Mouse (Mus musculus) hindbrain, postnatal 0 days (tissue): ENCODE measurements around the gene Slc16a2. TPM values are rescaled to one million over a fixed set of nuclear protein-coding genes. Genes with fewer than 3 reads are reported as not detected.

Experiments used
- ATAC-seq: fragments of 200-750 bp; cut with Nextera tagmentation; 2 replicates; pipeline ENCODE4 v1.8.0; 2017; ENCODE audit warnings: mild to moderate bottlenecking, moderate TSS enrichment, moderate library complexity
- DNase-seq: peaks from one replicate; pipeline ENCODE4 v3.0.0-alpha.2; 2015; ENCODE audit warnings: low spot score
- H3K27ac ChIP-seq: fragments of 300-500 bp; sonication (generic); 2 replicates; pipeline ENCODE4 v1.5.1; 2014; ENCODE audit warnings: mild to moderate bottlenecking
- H3K27me3 ChIP-seq: fragments of 300-500 bp; sonication (generic); 2 replicates; pipeline ENCODE4 v1.6.1; 2014; ENCODE audit warnings: low read length, mixed read lengths; ENCODE audit not compliant: insufficient read depth
- H3K36me3 ChIP-seq: fragments of 300-500 bp; sonication (generic); 2 replicates; pipeline ENCODE4 v1.6.1; 2014; ENCODE audit warnings: low read length, mixed read lengths; ENCODE audit not compliant: insufficient read depth
- H3K4me1 ChIP-seq: fragments of 300-500 bp; sonication (generic); 2 replicates; pipeline ENCODE4 v1.6.1; 2014; ENCODE audit warnings: antibody characterized with exemption, low read length, mixed read lengths; ENCODE audit not compliant: insufficient read depth
- H3K4me2 ChIP-seq: fragments of 300-500 bp; sonication (generic); 2 replicates; pipeline ENCODE4 v1.6.1; 2014; ENCODE audit warnings: low read depth, mild to moderate bottlenecking, low read length, moderate library complexity, mixed read lengths
- H3K4me3 ChIP-seq: fragments of 300-500 bp; sonication (generic); 2 replicates; pipeline ENCODE4 v1.5.1; 2014; ENCODE audit warnings: low read length
- H3K9ac ChIP-seq: fragments of 300-500 bp; sonication (generic); replicated peaks from 2 replicates; pipeline ENCODE4 v1.6.1; 2014; ENCODE audit warnings: mild to moderate bottlenecking, low read length, moderate library complexity, mixed read lengths
- H3K9me3 ChIP-seq: fragments of 300-500 bp; sonication (generic); 2 replicates; pipeline ENCODE4 v1.6.1; 2016; ENCODE audit warnings: low read length, mixed read lengths
- CTCF ChIP-seq: IDR thresholded peaks from 2 replicates; pipeline ENCODE4 v1.5.1; 2016; ENCODE audit warnings: antibody characterized with exemption, control low read depth, low read depth
- WGBS: fragments of 180-500 bp; shearing (Covaris S2); extraction: QIAGEN DNeasy Blood & Tissue Kit; methylation state at CpG from one replicate; pipeline ENCODE4 v1.1.7; 2014; 5-methylcytosine and 5-hydroxymethylcytosine counted together
- polyA plus RNA-seq: library from polyadenylated mRNA; unstranded; fragments of >200 nt; fragmentation: Nextera tagmentation; extraction: Ambion mirVana; gene quantifications from 2 replicates; pipeline ENCODE4 v1.2.1, GENCODE M21; 2015
- total RNA-seq: library from RNA; depleted of rRNA; stranded (reverse); fragments of >200 nt; gene quantifications from 2 replicates; pipeline ENCODE4 v1.2.3, GENCODE M21; 2014

The Slc16a2 gene
- total and polyA plus RNA-seq, 2 experiments from 2014 or later: 31.9 to 45.3 TPM

DNA sequence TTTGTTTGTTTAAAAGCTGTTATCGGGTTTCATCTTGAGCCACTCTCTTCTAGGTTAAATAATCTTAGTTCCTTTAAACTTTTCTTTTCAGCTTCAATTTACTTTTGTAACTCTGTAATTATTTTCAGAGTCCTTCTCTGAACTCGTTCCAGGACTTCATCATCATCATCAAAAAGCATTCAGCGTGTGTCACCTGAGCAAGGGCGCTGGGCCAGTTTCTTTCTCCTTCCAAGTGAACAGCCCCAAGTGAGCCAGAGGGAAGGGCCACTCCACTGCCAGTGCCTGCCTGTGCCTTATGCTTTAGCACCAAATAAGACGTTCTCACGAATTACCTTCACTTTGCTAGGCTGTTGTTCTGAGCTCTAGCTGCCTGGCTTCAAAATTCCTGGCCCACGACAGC is 108.9 kb downstream of the Slc16a2 start:
- H3K4me2 ChIP-seq: no peak overlapping the region
- DNase-seq: no peak
- H3K9ac ChIP-seq: no peak overlapping the region
- H3K4me3 ChIP-seq: no peak overlapping the region
- no peaks in the 10 kb centered on the region for H3K4me1 ChIP-seq
- no peak for ATAC-seq
- no peak overlapping the region for H3K27ac ChIP-seq
- H3K27me3 ChIP-seq: peaks cover 6% of the 10 kb centered on the region; the same call in 1 of the 2 replicates
- WGBS: 60% methylated on average over 7 of the region's 7 CpGs
- H3K36me3 ChIP-seq: no peaks in the 10 kb centered on the region
- TF ChIP-seq CTCF: no peak
- H3K9me3 ChIP-seq: no peaks in the 10 kb centered on the region

GRCm38 (mm10) chrX:103709671-103710070 is 112.1 kb downstream of the Slc16a2 start:
- TF ChIP-seq CTCF: no peak
- Histone ChIP-seq H3K4me3 (no peak overlapping the region), H3K27me3 (no peaks in the 10 kb centered on the region; the same call in 1 of the 2 replicates), H3K4me1 (no peaks in the 10 kb centered on the region), H3K9ac (no peak overlapping the region), H3K9me3 (no peaks in the 10 kb centered on the region), H3K27ac (no peak overlapping the region), H3K4me2 (no peak overlapping the region), H3K36me3 (no peaks in the 10 kb centered on the region)
- no peak for ATAC-seq
- DNase-seq: no peak
- 54% methylated on average over 2 of the region's 2 CpGs for WGBS

DNA sequence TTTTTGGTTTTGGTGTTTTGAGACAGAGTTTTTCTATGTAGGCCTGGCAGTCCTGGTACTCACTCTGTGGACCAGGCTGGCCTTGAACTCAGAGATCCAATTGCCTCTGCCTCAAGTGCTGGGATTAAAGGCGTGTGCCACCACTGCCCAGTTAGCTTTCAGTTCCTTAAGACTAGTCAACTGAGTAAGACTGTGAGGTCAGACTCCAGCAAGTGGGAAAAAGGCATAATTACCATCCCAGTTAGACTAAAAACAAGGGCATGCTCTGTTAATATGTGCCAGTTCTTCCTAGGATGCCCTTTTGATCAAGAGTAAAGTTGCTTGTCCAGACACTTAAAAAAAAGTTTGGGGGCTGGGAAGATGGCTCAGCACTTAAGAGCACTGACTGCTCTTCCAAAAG is 113.2 kb downstream of the Slc16a2 start:
- no peak overlapping the region for H3K9ac ChIP-seq
- no peak overlapping the region for H3K4me2 ChIP-seq
- no peak for ATAC-seq
- no peaks in the 10 kb centered on the region for H3K9me3 ChIP-seq
- 71% methylated on average over 1 of the region's 1 CpGs for WGBS
- H3K4me3 ChIP-seq: no peak overlapping the region
- H3K27me3 ChIP-seq: no peaks in the 10 kb centered on the region; the same call in 1 of the 2 replicates
- no peak for TF ChIP-seq CTCF
- DNase-seq: no peak
- no peaks in the 10 kb centered on the region for H3K36me3 ChIP-seq
- H3K4me1 ChIP-seq: no peaks in the 10 kb centered on the region
- H3K27ac ChIP-seq: no peak overlapping the region

GRCm38 (mm10) chrX:103704611-103705010 is 117.2 kb downstream of the Slc16a2 start:
- Histone ChIP-seq H3K4me3 (no peak overlapping the region), H3K36me3 (no peaks in the 10 kb centered on the region), H3K9ac (no peak overlapping the region), H3K4me2 (no peak overlapping the region), H3K27me3 (peaks cover 4% of the 10 kb centered on the region; the same call in 1 of the 2 replicates), H3K4me1 (no peaks in the 10 kb centered on the region), H3K27ac (no peak overlapping the region), H3K9me3 (no peaks in the 10 kb centered on the region)
- 88% methylated on average over 4 of the region's 4 CpGs for WGBS
- TF ChIP-seq CTCF: no peak
- ATAC-seq (no peak), DNase-seq (no peak)

GRCm38 (mm10) chrX:103704024-103704423 is 117.8 kb downstream of the Slc16a2 start:
- H3K9me3 ChIP-seq: no peaks in the 10 kb centered on the region
- no peak overlapping the region for H3K4me2 ChIP-seq
- H3K36me3 ChIP-seq: no peaks in the 10 kb centered on the region
- TF ChIP-seq CTCF: no peak
- ATAC-seq (no peak), DNase-seq (peak; percentile 64)
- no peak overlapping the region for H3K4me3 ChIP-seq
- 41% methylated on average over 4 of the region's 4 CpGs for WGBS
- no peak overlapping the region for H3K9ac ChIP-seq
- H3K4me1 ChIP-seq: no peaks in the 10 kb centered on the region
- H3K27me3 ChIP-seq: peaks cover 4% of the 10 kb centered on the region; the same call in 1 of the 2 replicates
- no peak overlapping the region for H3K27ac ChIP-seq

DNA sequence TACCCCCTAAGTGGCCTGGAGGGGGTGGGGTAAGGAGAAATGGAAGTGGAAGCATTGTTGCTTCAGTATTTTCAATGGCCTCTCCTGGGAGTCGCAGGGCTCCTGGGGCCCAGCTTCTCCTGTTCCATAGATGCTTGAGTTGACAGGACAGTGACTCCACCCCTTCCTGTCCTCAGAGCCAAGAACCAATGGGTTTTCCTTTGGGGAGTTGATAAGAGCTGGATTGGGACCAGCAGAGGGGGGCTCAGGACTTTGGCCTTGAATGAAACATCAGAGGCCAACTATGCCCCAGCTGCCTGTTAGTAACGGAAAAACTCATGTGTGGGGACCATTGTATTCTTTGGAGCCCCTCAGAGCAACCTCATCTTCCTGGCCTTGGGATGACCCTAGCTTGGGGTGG is 124.0 kb downstream of the Slc16a2 start:
- H3K4me2 ChIP-seq: no peak overlapping the region
- DNase-seq (no peak), ATAC-seq (no peak)
- no peak overlapping the region for H3K9ac ChIP-seq
- H3K4me1 ChIP-seq: no peaks in the 10 kb centered on the region
- no peaks in the 10 kb centered on the region for H3K36me3 ChIP-seq
- H3K4me3 ChIP-seq: no peak overlapping the region
- 53% methylated on average over 2 of the region's 2 CpGs for WGBS
- peaks cover 15% of the 10 kb centered on the region; the same call in 1 of the 2 replicates for H3K27me3 ChIP-seq
- no peak for TF ChIP-seq CTCF
- H3K27ac ChIP-seq: no peak overlapping the region
- H3K9me3 ChIP-seq: no peaks in the 10 kb centered on the region

DNA sequence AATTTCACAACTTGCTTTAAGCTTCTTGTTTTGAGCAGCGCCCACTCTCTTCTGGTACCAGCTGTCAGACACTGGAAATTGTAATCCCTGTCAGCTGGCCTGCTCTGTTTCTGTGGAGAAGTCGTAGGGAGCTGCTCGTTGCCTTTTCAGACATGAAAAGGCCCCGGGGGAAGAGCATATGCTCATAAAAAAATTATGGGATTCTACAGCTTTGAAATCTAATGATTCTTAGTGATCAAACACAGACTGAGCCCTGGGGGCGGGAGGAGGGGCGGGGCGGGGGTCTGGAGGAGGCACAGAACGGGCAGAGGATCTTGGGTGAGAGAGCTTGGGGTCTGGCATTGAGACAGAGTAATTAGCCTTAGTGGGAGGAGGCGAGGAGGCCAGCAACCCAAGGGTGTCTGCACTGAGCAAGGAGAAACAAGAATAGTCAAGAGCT is 125.7 kb downstream of the Slc16a2 start:
- Histone ChIP-seq H3K9me3 (no peaks in the 10 kb centered on the region), H3K4me3 (peak overlapping the region; percentile 39), H3K4me2 (peak overlapping the region; percentile 65), H3K36me3 (no peaks in the 10 kb centered on the region), H3K4me1 (no peaks in the 10 kb centered on the region), H3K9ac (no peak overlapping the region), H3K27ac (peak overlapping the region; percentile 66; the same call in 1 of the 2 replicates), H3K27me3 (peaks cover 14% of the 10 kb centered on the region; the same call in 1 of the 2 replicates)
- no peak for TF ChIP-seq CTCF
- DNase-seq: peak; percentile 28
- peak; percentile 52 for ATAC-seq
- WGBS: 15% methylated on average over 9 of the region's 9 CpGs
